Mouse (Mus musculus) liver, postnatal 0 days (tissue): ENCODE measurements around the gene Tbc1d8.

Experiments
- CTCF ChIP-seq: sonication (generic); IDR thresholded peaks from 2 replicates; pipeline ENCODE4 v1.5.1; 2016; ENCODE audit warnings: antibody characterized with exemption, low read depth
- EP300 ChIP-seq: IDR thresholded peaks from 2 replicates; pipeline ENCODE4 v1.6.1; 2016; ENCODE audit warnings: antibody characterized with exemption, low read depth, mild to moderate bottlenecking

DNA sequence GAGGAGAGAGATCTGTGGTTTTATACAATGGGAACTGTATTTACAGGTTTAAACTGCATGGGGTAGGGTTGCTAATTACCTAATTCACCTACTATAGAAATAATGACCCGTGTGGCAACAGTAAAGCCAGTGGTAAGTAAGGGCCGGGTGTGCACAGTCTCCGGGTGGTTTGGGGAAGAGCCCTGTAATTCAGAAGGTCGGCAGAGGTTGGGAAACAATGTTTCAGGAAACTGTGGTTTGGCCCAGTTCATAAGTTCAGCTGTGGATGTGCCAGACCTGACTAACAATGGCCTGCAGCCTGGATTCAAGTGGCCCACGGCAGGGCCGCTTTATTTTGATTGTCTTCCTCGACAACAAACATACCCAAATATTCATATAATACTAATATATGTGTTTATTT lies 47.2 kb upstream of the Tbc1d8 start:
- TF ChIP-seq CTCF (no peak), EP300 (0 out of 2 replicates have a peak, but pooled peaks have one; percentile 11)
